Mouse (Mus musculus): ENCODE results near the gene Celf1. TPM values are rescaled to one million over a fixed set of nuclear protein-coding genes. Genes with fewer than 3 reads are reported as not detected.

Gene Celf1
- total RNA-seq, 2 experiments from 2014 or later, result 134 to 147 TPM

- intact Hi-C loops (cut with DNase I), result no loop called here
- no peak for DNase-seq (ENCODE audit: low spot score in 2 of 2)
Measured at GRCm38 (mm10) chr2:90931829-90932228, 8.4 kb upstream of the Celf1 start.

- intact Hi-C loops (cut with DNase I), result no loop called here
- DNase-seq (ENCODE audit: low spot score in 2 of 2), result no peak
Measured at GRCm38 (mm10) chr2:90932273-90932672, 7.9 kb upstream of the Celf1 start.

GRCm38 (mm10) chr2:90938362-90938761 is 1.8 kb upstream of the Celf1 start:
- DNase-seq (ENCODE audit: low spot score in 2 of 2), result no peak
- intact Hi-C loops (cut with DNase I), result no loop called here

DNA sequence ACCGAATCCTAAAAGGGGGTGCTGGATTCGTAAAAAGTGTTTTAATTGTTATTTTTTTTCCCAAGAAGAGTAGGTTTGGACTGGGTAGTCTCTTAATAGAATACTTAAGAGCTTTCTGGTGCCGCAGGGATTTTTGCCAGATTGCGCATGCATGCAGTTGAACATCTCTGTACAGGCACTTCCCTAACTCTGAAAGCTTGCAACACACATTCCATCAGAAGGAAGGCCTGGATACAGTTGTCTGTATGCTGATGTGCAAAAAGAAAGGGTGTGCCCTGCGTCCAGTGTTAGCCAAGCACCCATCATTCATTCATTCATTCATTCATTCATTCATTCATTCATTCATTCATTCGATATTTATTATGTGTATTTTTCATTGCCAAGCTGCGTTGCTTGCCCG is 432 bp upstream of the Celf1 start:
- peak; percentile 24 to 26 for DNase-seq (ENCODE audit: low spot score in 2 of 2)
- intact Hi-C loops (cut with DNase I), result no loop called here

- intact Hi-C loops (cut with DNase I), result no loop called here
- DNase-seq (ENCODE audit: low spot score in 2 of 2), result no peak
Measured at GRCm38 (mm10) chr2:90941744-90942143, 1.6 kb downstream of the Celf1 start.

DNA sequence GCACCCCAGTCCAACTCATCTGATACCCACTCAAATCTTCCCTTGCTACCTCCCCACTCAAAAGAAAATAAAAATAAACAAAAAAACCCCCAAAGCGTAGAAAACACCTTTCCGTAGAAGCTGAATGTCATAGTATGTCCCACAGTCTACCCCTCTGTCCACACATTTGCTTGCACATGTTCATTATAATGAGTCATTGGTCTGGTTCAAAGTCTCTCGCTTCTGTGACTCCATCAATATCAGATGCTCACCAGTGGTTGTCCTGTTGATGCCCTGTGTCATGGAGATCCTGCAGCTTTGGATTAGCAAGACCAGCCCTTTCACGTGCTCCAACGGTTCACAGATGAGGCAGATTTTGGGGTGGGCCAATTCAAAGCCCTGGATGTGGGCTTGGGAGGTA is 10.0 kb downstream of the Celf1 start:
- intact Hi-C loops (cut with DNase I), result no loop called here
- DNase-seq (ENCODE audit: low spot score in 2 of 2), result no peak

DNA sequence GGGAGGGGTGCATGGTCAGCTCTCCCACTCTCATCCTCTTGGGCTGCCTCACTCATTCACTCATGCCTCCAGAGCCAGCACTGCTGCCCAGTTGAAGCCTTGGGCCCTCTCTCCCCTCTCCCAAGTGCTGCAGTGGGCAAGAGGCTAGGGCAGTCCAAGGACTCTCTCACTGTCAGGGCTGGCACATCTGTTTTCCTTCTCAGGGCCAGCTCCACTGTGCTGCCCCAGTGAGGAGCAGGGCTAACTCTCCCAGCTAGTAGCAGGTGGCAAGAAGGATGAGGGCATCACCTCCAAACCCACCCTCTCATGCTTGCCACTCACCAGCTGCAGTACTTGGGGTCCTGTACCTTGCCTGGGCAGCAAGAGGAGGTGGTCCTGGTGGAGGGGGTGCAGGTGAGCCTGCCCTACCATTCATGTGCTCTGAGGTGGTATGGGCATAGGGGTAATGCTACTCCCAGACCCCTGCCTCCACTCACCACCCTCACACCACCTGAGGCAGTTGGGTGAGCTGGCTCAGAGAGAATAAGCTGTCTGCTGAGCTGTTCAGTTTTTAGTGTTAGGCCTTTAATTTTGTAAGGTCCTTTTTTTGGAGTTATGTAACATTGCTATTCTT is 10.5 kb downstream of the Celf1 start:
- DNase-seq (ENCODE audit: low spot score in 2 of 2), result no peak
- intact Hi-C loops (cut with DNase I), result no loop called here

GRCm38 (mm10) chr2:90953461-90953860 is 13.3 kb downstream of the Celf1 start:
- DNase-seq (ENCODE audit: low spot score in 2 of 2), result no peak
- intact Hi-C loops (cut with DNase I), result no loop called here

- peak; percentile 61 to 71 for DNase-seq (ENCODE audit: low spot score in 2 of 2)
- intact Hi-C loops (cut with DNase I), result no loop called here
Measured at GRCm38 (mm10) chr2:90956053-90956452, 15.9 kb downstream of the Celf1 start.

DNA sequence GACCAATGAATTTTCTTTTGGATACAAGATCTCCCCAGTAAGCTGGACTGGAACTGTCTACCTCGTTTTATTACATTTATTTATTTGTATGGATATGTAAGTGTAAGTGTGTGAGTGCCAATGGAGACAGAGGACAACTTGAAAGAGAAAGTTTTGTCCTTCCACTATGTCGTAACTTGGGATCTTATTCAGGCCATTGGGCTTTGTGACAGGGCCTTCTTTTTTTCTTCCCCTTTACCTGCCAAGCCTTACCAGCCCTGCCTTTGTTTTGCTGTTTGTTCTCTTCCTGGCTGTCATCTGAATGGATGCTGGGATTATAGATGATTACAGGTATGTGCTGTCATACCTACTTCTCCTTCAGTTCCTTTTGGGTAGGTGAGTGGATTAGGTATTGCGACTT is 18.7 kb downstream of the Celf1 start:
- DNase-seq (ENCODE audit: low spot score in 2 of 2), result no peak
- intact Hi-C loops (cut with DNase I), result no loop called here

DNA sequence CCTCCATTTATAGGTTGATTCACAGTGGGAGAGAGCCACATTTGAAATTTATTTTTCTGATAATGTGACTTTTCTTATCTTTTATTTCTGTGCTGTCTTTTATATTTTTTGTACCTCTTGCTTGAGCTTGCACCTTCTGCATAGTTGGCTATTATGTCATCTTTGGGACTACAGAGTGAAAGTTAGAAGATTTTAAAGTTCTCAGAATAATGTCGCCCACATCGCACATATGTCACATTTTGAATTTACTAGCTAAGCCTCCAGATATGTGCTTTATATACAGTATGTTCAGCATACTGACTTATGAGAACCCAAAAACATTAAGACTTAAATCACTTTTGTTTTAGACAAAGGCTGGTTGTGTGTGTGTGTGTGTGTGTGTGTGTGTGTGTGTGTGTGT is 19.8 kb downstream of the Celf1 start:
- peak; percentile 34 to 70 for DNase-seq (ENCODE audit: low spot score in 2 of 2)
- intact Hi-C loops (cut with DNase I), result loop anchor here (10.0 kb wide), 1 partner anchor 85 kb away; no protein-coding TSS in a partner anchor

- intact Hi-C loops (cut with DNase I), result loop anchor here (10.0 kb wide), 1 partner anchor 89 kb away; no protein-coding TSS in a partner anchor
- no peak for DNase-seq (ENCODE audit: low spot score in 2 of 2)
Measured at GRCm38 (mm10) chr2:90963304-90963703, 23.1 kb downstream of the Celf1 start.

GRCm38 (mm10) chr2:90964811-90965465 is 24.8 kb downstream of the Celf1 start:
- intact Hi-C loops (cut with DNase I), result loop anchor here (10.0 kb wide), 1 partner anchor 90 kb away; no protein-coding TSS in a partner anchor
- peak; percentile 78 to 85 for DNase-seq (ENCODE audit: low spot score in 2 of 2)

GRCm38 (mm10) chr2:90965466-90966080 is 25.4 kb downstream of the Celf1 start:
- DNase-seq (ENCODE audit: low spot score in 2 of 2), result peak; percentile 45 to 67
- intact Hi-C loops (cut with DNase I), result loop anchor here (10.0 kb wide), 1 partner anchor 91 kb away; no protein-coding TSS in a partner anchor

- DNase-seq (ENCODE audit: low spot score in 2 of 2), result no peak
- intact Hi-C loops (cut with DNase I), result no loop called here
Measured at GRCm38 (mm10) chr2:90970606-90971005, 30.4 kb downstream of the Celf1 start.

DNA sequence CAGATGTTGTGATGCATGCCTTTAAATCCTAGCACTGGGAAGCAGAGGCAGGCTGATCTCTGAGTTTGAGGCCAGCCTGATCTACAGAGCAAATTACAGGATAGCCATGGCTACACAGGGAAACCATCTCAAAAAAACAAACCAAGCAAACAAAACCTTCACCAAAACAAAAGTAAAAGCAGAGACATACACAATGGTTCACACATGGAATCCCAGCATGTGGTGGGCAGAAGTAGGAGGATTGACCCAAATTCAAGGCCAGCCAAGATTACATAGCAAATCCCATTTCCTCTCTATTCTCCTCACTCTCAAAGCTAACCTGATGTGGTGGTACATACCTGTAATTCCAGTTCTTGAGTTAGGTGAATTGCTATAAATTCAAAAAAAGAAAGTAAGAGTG is 33.9 kb downstream of the Celf1 start:
- intact Hi-C loops (cut with DNase I), result no loop called here
- no peak for DNase-seq (ENCODE audit: low spot score in 2 of 2)

- intact Hi-C loops (cut with DNase I), result no loop called here
Measured at GRCm38 (mm10) chr2:90975181-90975835, 35.1 kb downstream of the Celf1 start.

GRCm38 (mm10) chr2:90976590-90976989 is 36.4 kb downstream of the Celf1 start:
- intact Hi-C loops (cut with DNase I), result no loop called here
- no peak for DNase-seq (ENCODE audit: low spot score in 2 of 2)

More at GRCm38 (mm10) chr2:90975181-90975835, 35.1 kb downstream of the Celf1 start:
- DNase-seq (ENCODE audit: low spot score in 2 of 2), result no peak

- no peak for DNase-seq (ENCODE audit: low spot score in 2 of 2)
- intact Hi-C loops (cut with DNase I), result no loop called here
Measured at GRCm38 (mm10) chr2:90977291-90977690, 37.1 kb downstream of the Celf1 start.

DNA sequence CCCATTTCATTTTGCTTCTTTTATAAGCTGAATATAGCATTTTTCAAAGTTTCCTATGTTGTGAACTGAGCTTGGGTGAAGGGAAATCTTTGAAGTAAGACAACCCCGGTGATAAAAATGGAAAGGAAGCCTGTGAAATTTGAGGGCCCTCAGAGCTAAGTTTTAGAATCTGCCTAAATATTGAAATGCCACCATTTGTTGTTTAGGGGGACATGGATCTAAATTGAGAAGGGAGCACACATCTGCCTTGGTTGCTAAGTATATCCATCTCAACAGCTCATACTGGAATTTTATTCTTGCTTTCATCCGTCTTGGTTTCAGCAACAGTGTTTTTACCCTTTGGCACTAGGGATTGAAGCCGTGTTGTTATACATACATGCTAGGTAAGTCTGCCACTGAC is 45.9 kb downstream of the Celf1 start:
- intact Hi-C loops (cut with DNase I), result no loop called here

More for the DNA sequence above, 45.9 kb downstream of the Celf1 start:
- no peak for DNase-seq (ENCODE audit: low spot score in 2 of 2)
